In genomic region chr11:42420634-42421470, GRCm38 (mm10) we compare ENCODE assay signal across 8 mouse cellular contexts. TPM values are rescaled to one million over a fixed set of nuclear protein-coding genes. Genes with fewer than 3 reads are reported as not detected.
A peak's percentile ranks its signal among the peaks of the same experiment; 100 is the strongest.
DNase-seq lines count a peak whose midpoint lies in the region; ATAC-seq lines count a peak whose summit lies in the region.

No protein-coding gene starts in this region.

- ATAC-seq in embryonic facial prominence, embryonic 15.5 days (ENCODE audit: insufficient number of reproducible peaks, low FRiP score, low TSS enrichment, low read depth) = no peak
- ATAC-seq in hindbrain, embryonic 11.5 days (ENCODE audit: low FRiP score) = peak; percentile 72
- ATAC-seq in midbrain, embryonic 14.5 days (ENCODE audit: low FRiP score, low TSS enrichment) = peak; percentile 75

- H3K4me3 ChIP-seq in embryonic facial prominence, embryonic 15.5 days (replicated peaks) = peak overlapping the region; percentile 48
- peak overlapping the region; percentile 52 for H3K4me3 ChIP-seq in hindbrain, embryonic 11.5 days (ENCODE audit: low read depth, low read length)
- H3K4me3 ChIP-seq in midbrain, embryonic 14.5 days (replicated peaks; ENCODE audit: low read depth, low read length) = peak overlapping the region; percentile 63

- peaks cover 12% of the 10 kb centered on the region for H3K27me3 ChIP-seq in embryonic facial prominence, embryonic 15.5 days
- no peaks in the 10 kb centered on the region for H3K27me3 ChIP-seq in hindbrain, embryonic 11.5 days (ENCODE audit: control insufficient read depth, insufficient read depth, low read length)
- H3K27me3 ChIP-seq in midbrain, embryonic 14.5 days (ENCODE audit: control insufficient read depth, insufficient read depth, low read length) = no peaks in the 10 kb centered on the region

- no peak overlapping the region for H3K27ac ChIP-seq in embryonic facial prominence, embryonic 15.5 days (replicated peaks)
- H3K27ac ChIP-seq in hindbrain, embryonic 11.5 days (ENCODE audit: low read depth, low read length) = peak overlapping the region; percentile 54; the same call in 1 of the 2 replicates
- H3K27ac ChIP-seq in midbrain, embryonic 14.5 days (replicated peaks; ENCODE audit: low read depth, low read length) = peak overlapping the region; percentile 92

- no peaks in the 10 kb centered on the region for H3K9me3 ChIP-seq in embryonic facial prominence, embryonic 15.5 days (replicated peaks)
- H3K9me3 ChIP-seq in hindbrain, embryonic 11.5 days (ENCODE audit: control insufficient read depth, low read length) = no peaks in the 10 kb centered on the region
- no peaks in the 10 kb centered on the region for H3K9me3 ChIP-seq in midbrain, embryonic 14.5 days (ENCODE audit: control insufficient read depth, low read length)

- 0% methylated on average over 21 of the region's 21 CpGs for WGBS in embryonic facial prominence, embryonic 15.5 days
- WGBS in hindbrain, embryonic 11.5 days = under 1% methylated on average over 21 of the region's 21 CpGs
- under 1% methylated on average over 21 of the region's 21 CpGs for WGBS in midbrain, embryonic 14.5 days

- 0 out of 2 replicates have a peak, but pooled peaks cover 3% of the 10 kb centered on the region for H3K4me1 ChIP-seq in embryonic facial prominence, embryonic 15.5 days
- H3K4me1 ChIP-seq in hindbrain, embryonic 11.5 days (replicated peaks; ENCODE audit: control insufficient read depth, insufficient read depth, low read length) = no peaks in the 10 kb centered on the region
- H3K4me1 ChIP-seq in midbrain, embryonic 14.5 days (ENCODE audit: control insufficient read depth, insufficient read depth, low read length) = peaks cover 17% of the 10 kb centered on the region

- DNase-seq in Muller cell, postnatal 12 days (ENCODE audit: inconsistent ontology term) = peak; percentile 50
- DNase-seq in adrenal gland, postnatal 36 days = peak; percentile 55 to 65
- peak; percentile 82 for DNase-seq in hindbrain, embryonic 11.5 days (ENCODE audit: low spot score)
- DNase-seq in left cerebral cortex, postnatal 10 days (ENCODE audit: extremely low spot score in 1 of 2, low spot score in 2 of 2) = peak; percentile 52 to 73
- DNase-seq in midbrain, embryonic 14.5 days = peak; percentile 91
- DNase-seq in urinary bladder, postnatal 36 days (ENCODE audit: low spot score in 2 of 2) = peak; percentile 19 to 30
- DNase-seq in gastrocnemius, postnatal 36 days = no peak

- H3K4me2 ChIP-seq in embryonic facial prominence, embryonic 15.5 days (replicated peaks) = peak overlapping the region; percentile 88
- H3K4me2 ChIP-seq in hindbrain, embryonic 11.5 days (replicated peaks; ENCODE audit: low read depth, low read length) = peak overlapping the region; percentile 78
- H3K4me2 ChIP-seq in midbrain, embryonic 14.5 days (ENCODE audit: low read length) = peak overlapping the region; percentile 67

- no peak overlapping the region for H3K9ac ChIP-seq in embryonic facial prominence, embryonic 15.5 days
- peak overlapping the region; percentile 68 for H3K9ac ChIP-seq in hindbrain, embryonic 11.5 days (ENCODE audit: low read depth, low read length)
- H3K9ac ChIP-seq in midbrain, embryonic 14.5 days (replicated peaks; ENCODE audit: low read length) = peak overlapping the region; percentile 73

- H3K36me3 ChIP-seq in embryonic facial prominence, embryonic 15.5 days = no peaks in the 10 kb centered on the region
- H3K36me3 ChIP-seq in hindbrain, embryonic 11.5 days (ENCODE audit: control insufficient read depth, insufficient read depth, low read length) = no peaks in the 10 kb centered on the region
- H3K36me3 ChIP-seq in midbrain, embryonic 14.5 days (ENCODE audit: control insufficient read depth, insufficient read depth, low read length) = no peaks in the 10 kb centered on the region

- intact Hi-C loops in left cerebral cortex, postnatal 10 days (cut with DNase I) = loop anchor here (2.0 to 10.0 kb wide), 5 partner anchors 238 to 1636 kb away; partner anchors contain the start of gene Gabra1
- intact Hi-C loops in gastrocnemius, postnatal 36 days (cut with DNase I) = no loop called here

RNA-seq across cellular contexts. Expression of gene Gabrb2, which starts 1.3 kb away (rescaled TPM):
- total RNA-seq in adrenal gland, postnatal 36 days (2021) = under 1 TPM in 1 of 2 experiments, not detected in 1; 0.13 TPM
- 1.3 and 1.7 TPM in 2 replicates for polyA plus RNA-seq in embryonic facial prominence, embryonic 15.5 days (2015; fragmentation: Nextera tagmentation; extraction: Ambion mirVana)
- 6.5 and 7.4 TPM in 2 replicates for polyA plus RNA-seq in hindbrain, embryonic 11.5 days (2014; fragmentation: Nextera tagmentation; extraction: Ambion mirVana)
- total RNA-seq in left cerebral cortex, postnatal 10 days (2021) = 100 to 1,000 TPM; 152 to 163 TPM
- 40.7 and 50.5 TPM in 2 replicates for polyA plus RNA-seq in midbrain, embryonic 14.5 days (2014; fragmentation: Nextera tagmentation; extraction: Ambion mirVana)
- total RNA-seq in gastrocnemius, postnatal 36 days (2021) = under 1 TPM; 0.30 to 0.36 TPM

Comparison
In these comparisons a context has a peak if more than half of its experiments do, and no peak if none do; other contexts are left out.
1. DNase-seq: peak in Muller cell, postnatal 12 days (single experiment), adrenal gland, postnatal 36 days (2 of 2), hindbrain, embryonic 11.5 days (single experiment), left cerebral cortex, postnatal 10 days (2 of 2), midbrain, embryonic 14.5 days (single experiment) and urinary bladder, postnatal 36 days (2 of 2); none in gastrocnemius, postnatal 36 days (0 of 2).
2. RNA of gene Gabrb2, which starts 1.3 kb away (total RNA-seq): 152 to 163 TPM in left cerebral cortex, postnatal 10 days; 0.30 to 0.36 TPM in gastrocnemius, postnatal 36 days and 0.13 TPM in adrenal gland, postnatal 36 days; every median in the first group is over 100 times any median in the second.
3. Peak in every context shown above with its lines, with median percentiles within 50 percentile points of each other: H3K4me2 ChIP-seq and H3K4me3 ChIP-seq.